Mouse (Mus musculus) embryonic facial prominence, embryonic 15.5 days (tissue): Measurements from ENCODE around the gene A530064D06Rik. TPM values are rescaled to one million over a fixed set of nuclear protein-coding genes. Genes with fewer than 3 reads are reported as not detected.

Experiments
- ATAC-seq: fragments of 200-750 bp; cut with Nextera tagmentation; 2 replicates; pipeline ENCODE4 v1.8.0; 2017; ENCODE audit warnings: low read depth, moderate TSS enrichment; ENCODE audit not compliant: insufficient number of reproducible peaks, low FRiP score, low TSS enrichment
- H3K27ac ChIP-seq: fragments of 300-500 bp; sonication (generic); replicated peaks from 2 replicates; pipeline ENCODE4 v1.5.1; 2015; ENCODE audit warnings: mild to moderate bottlenecking, inconsistent platforms
- H3K27me3 ChIP-seq: fragments of 300-500 bp; sonication (generic); 2 replicates; pipeline ENCODE4 v1.6.1; 2015; ENCODE audit warnings: inconsistent platforms
- H3K36me3 ChIP-seq: fragments of 300-500 bp; sonication (generic); 2 replicates; pipeline ENCODE4 v1.6.1; 2015; ENCODE audit warnings: mild to moderate bottlenecking, inconsistent platforms
- H3K4me1 ChIP-seq: fragments of 300-500 bp; sonication (generic); 2 replicates; pipeline ENCODE4 v1.6.1; 2015; ENCODE audit warnings: inconsistent platforms
- H3K4me2 ChIP-seq: fragments of 300-500 bp; sonication (generic); replicated peaks from 2 replicates; pipeline ENCODE4 v1.6.1; 2015; ENCODE audit warnings: mild to moderate bottlenecking, inconsistent platforms
- H3K4me3 ChIP-seq: fragments of 300-500 bp; sonication (generic); replicated peaks from 2 replicates; pipeline ENCODE4 v1.5.1; 2015; ENCODE audit warnings: mild to moderate bottlenecking, inconsistent platforms
- H3K9ac ChIP-seq: fragments of 300-500 bp; sonication (generic); 2 replicates; pipeline ENCODE4 v1.6.1; 2015; ENCODE audit warnings: inconsistent platforms
- H3K9me3 ChIP-seq: fragments of 300-500 bp; sonication (generic); replicated peaks from 2 replicates; pipeline ENCODE4 v1.6.1; 2016; ENCODE audit warnings: inconsistent platforms
- WGBS: fragments of 180-500 bp; shearing (Covaris S2); methylation state at CpG from one replicate; pipeline ENCODE4 v1.1.7; 2015; 5-methylcytosine and 5-hydroxymethylcytosine counted together
- polyA plus RNA-seq: library from polyadenylated mRNA; unstranded; fragments of >200 nt; fragmentation: Nextera tagmentation; extraction: Ambion mirVana; gene quantifications from 2 replicates; pipeline ENCODE4 v1.2.1, GENCODE M21; 2015

The A530064D06Rik gene
- polyA plus RNA-seq, 1 experiment from 2014 or later: not detected

GRCm38 (mm10) chr17:48118570-48118969, 48.5 kb downstream of the A530064D06Rik start:
- Histone ChIP-seq H3K9me3 (no peaks in the 10 kb centered on the region), H3K4me2 (no peak overlapping the region), H3K36me3 (no peaks in the 10 kb centered on the region), H3K4me1 (no peaks in the 10 kb centered on the region), H3K4me3 (no peak overlapping the region), H3K9ac (no peak overlapping the region), H3K27me3 (no peaks in the 10 kb centered on the region), H3K27ac (no peak overlapping the region)
- ATAC-seq: no peak
- WGBS: 38% methylated on average over 1 of the region's 1 CpGs

GRCm38 (mm10) chr17:48110547-48111287, 56.4 kb downstream of the A530064D06Rik start:
- 45% methylated on average over 8 of the region's 8 CpGs for WGBS
- H3K27me3 ChIP-seq: no peaks in the 10 kb centered on the region
- no peak for ATAC-seq
- H3K9ac ChIP-seq: no peak overlapping the region
- H3K36me3 ChIP-seq: no peaks in the 10 kb centered on the region
- H3K4me3 ChIP-seq: no peak overlapping the region
- H3K27ac ChIP-seq: no peak overlapping the region
- no peaks in the 10 kb centered on the region for H3K4me1 ChIP-seq
- no peaks in the 10 kb centered on the region for H3K9me3 ChIP-seq
- H3K4me2 ChIP-seq: no peak overlapping the region

- Histone ChIP-seq H3K4me3 (no peak overlapping the region), H3K4me2 (no peak overlapping the region), H3K9ac (no peak overlapping the region), H3K27ac (no peak overlapping the region), H3K4me1 (no peaks in the 10 kb centered on the region), H3K36me3 (no peaks in the 10 kb centered on the region), H3K27me3 (no peaks in the 10 kb centered on the region), H3K9me3 (no peaks in the 10 kb centered on the region)
- no peak for ATAC-seq
- 78% methylated on average over 3 of the region's 3 CpGs for WGBS
Observed at GRCm38 (mm10) chr17:48108520-48108919, 58.6 kb downstream of the A530064D06Rik start.

GRCm38 (mm10) chr17:48107862-48108261, 59.2 kb downstream of the A530064D06Rik start:
- ATAC-seq: no peak
- H3K4me2 ChIP-seq: no peak overlapping the region

GRCm38 (mm10) chr17:48107333-48107732, 59.7 kb downstream of the A530064D06Rik start:
- no peaks in the 10 kb centered on the region for H3K27me3 ChIP-seq
- H3K36me3 ChIP-seq: no peaks in the 10 kb centered on the region
- H3K4me2 ChIP-seq: no peak overlapping the region
- WGBS: 40% methylated on average over 4 of the region's 4 CpGs
- no peak overlapping the region for H3K4me3 ChIP-seq
- no peaks in the 10 kb centered on the region for H3K9me3 ChIP-seq
- H3K27ac ChIP-seq: no peak overlapping the region
- no peak for ATAC-seq
- no peaks in the 10 kb centered on the region for H3K4me1 ChIP-seq
- H3K9ac ChIP-seq: no peak overlapping the region

More at GRCm38 (mm10) chr17:48107862-48108261, 59.2 kb downstream of the A530064D06Rik start:
- Histone ChIP-seq H3K9me3 (no peaks in the 10 kb centered on the region), H3K4me1 (no peaks in the 10 kb centered on the region), H3K27ac (no peak overlapping the region), H3K27me3 (no peaks in the 10 kb centered on the region), H3K4me3 (no peak overlapping the region), H3K9ac (no peak overlapping the region), H3K36me3 (no peaks in the 10 kb centered on the region)
- WGBS: 52% methylated on average over 6 of the region's 6 CpGs

GRCm38 (mm10) chr17:48100441-48101417, 66.3 kb downstream of the A530064D06Rik start:
- H3K9ac ChIP-seq: no peak overlapping the region
- H3K36me3 ChIP-seq: no peaks in the 10 kb centered on the region
- H3K9me3 ChIP-seq: no peaks in the 10 kb centered on the region
- peak; percentile 60; the same call in 1 of the 2 replicates for ATAC-seq
- peaks cover 47% of the 10 kb centered on the region for H3K27me3 ChIP-seq
- peak overlapping the region; percentile 52 for H3K4me2 ChIP-seq
- H3K4me1 ChIP-seq: peaks cover 42% of the 10 kb centered on the region
- H3K27ac ChIP-seq: no peak overlapping the region
- peak overlapping the region; percentile 36 for H3K4me3 ChIP-seq
- 13% methylated on average over 20 of the region's 21 CpGs for WGBS

GRCm38 (mm10) chr17:48099312-48099711, 67.8 kb downstream of the A530064D06Rik start:
- ATAC-seq: no peak
- no peak overlapping the region for H3K4me2 ChIP-seq
- H3K27ac ChIP-seq: no peak overlapping the region
- no peaks in the 10 kb centered on the region for H3K36me3 ChIP-seq
- H3K27me3 ChIP-seq: peaks cover 61% of the 10 kb centered on the region
- 24% methylated on average over 11 of the region's 11 CpGs for WGBS
- no peak overlapping the region for H3K4me3 ChIP-seq
- H3K9me3 ChIP-seq: no peaks in the 10 kb centered on the region
- H3K4me1 ChIP-seq: peaks cover 55% of the 10 kb centered on the region
- H3K9ac ChIP-seq: no peak overlapping the region

Other genes starting within 250 kb of the A530064D06Rik start
- gene Foxp4, start 242.6 kb downstream of the A530064D06Rik start, polyA plus RNA-seq: 17.0 and 19.3 TPM in 2 replicates
- gene 1700122O11Rik, start 129.0 kb downstream of the A530064D06Rik start, polyA plus RNA-seq: not detected in 2 replicates
- gene 1700067P10Rik, start 78.0 kb downstream of the A530064D06Rik start, polyA plus RNA-seq: not detected in 2 replicates
- not detected in 2 replicates for gene 9830107B12Rik, start 21.0 kb downstream of the A530064D06Rik start, polyA plus RNA-seq
- gene Trem1, start 65.5 kb upstream of the A530064D06Rik start, polyA plus RNA-seq: 0.11 TPM in 1 of 2 replicates, not detected in the other
- gene Trem3, start 80.5 kb upstream of the A530064D06Rik start, polyA plus RNA-seq: not detected in 2 replicates
- 0.15 and 0.42 TPM in 2 replicates for gene Treml4, start 97.0 kb upstream of the A530064D06Rik start, polyA plus RNA-seq
- 0.05 and 0.13 TPM in 2 replicates for gene Treml2, start 132.2 kb upstream of the A530064D06Rik start, polyA plus RNA-seq
- gene B430306N03Rik, start 148.9 kb upstream of the A530064D06Rik start, polyA plus RNA-seq: 0.24 and 0.27 TPM in 2 replicates
- gene Trem2, start 179.1 kb upstream of the A530064D06Rik start, polyA plus RNA-seq: 4.3 and 5.8 TPM in 2 replicates
- 0.98 and 1.0 TPM in 2 replicates for gene Treml1, start 192.6 kb upstream of the A530064D06Rik start, polyA plus RNA-seq
- 14.2 TPM in 2 replicates for gene Nfya, start 242.6 kb upstream of the A530064D06Rik start, polyA plus RNA-seq
- 46.5 TPM in 2 replicates for gene Oard1, start 242.7 kb upstream of the A530064D06Rik start, polyA plus RNA-seq